Mouse (Mus musculus): ENCODE results near the gene Maff. TPM values are rescaled to one million over a fixed set of nuclear protein-coding genes. Genes with fewer than 3 reads are reported as not detected.

Maff gene
- polyA plus RNA-seq (2012; rRNA removed) = 0.78 and 0.80 TPM in 2 replicates

- no peak within 1 kb of the TSS for H3K27ac ChIP-seq (ENCODE audit: insufficient read depth, low read length)
- TF ChIP-seq POLR2A (IDR thresholded peaks at IDR 0.05; ENCODE audit: borderline replicate concordance, insufficient read depth, low read length) = no peak
- no peak for TF ChIP-seq CTCF (IDR thresholded peaks at IDR 0.05; ENCODE audit: borderline replicate concordance, insufficient read depth, low read depth, low read length)
- WGBS = 63% methylated on average over 8 of the region's 8 CpGs
- DNase-seq = no peak
- peak within 1 kb of the TSS; percentile 79 for H3K4me3 ChIP-seq (replicated peaks; ENCODE audit: insufficient read depth, low read depth, low read length)
- H3K27me3 ChIP-seq (ENCODE audit: control insufficient read depth, insufficient read depth, low read length) = no peaks in the 10 kb centered on the region; the same call in 1 of the 2 replicates
- peaks cover 3% of the 10 kb centered on the region; the same call in 1 of the 2 replicates for H3K4me1 ChIP-seq (ENCODE audit: control insufficient read depth, insufficient read depth, low read length)
Measured at GRCm38 (mm10) chr15:79346051-79346793, at the start of gene Maff. TSS of gene Maff (plus strand) at chr15:79346621.

GRCm38 (mm10) chr15:79298553-79298952 is 47.9 kb upstream of the Maff start:
- no peak for DNase-seq
- Histone ChIP-seq H3K4me1 (ENCODE audit: control insufficient read depth, insufficient read depth, low read length) (no peaks in the 10 kb centered on the region), H3K27ac (ENCODE audit: insufficient read depth, low read length) (no peak overlapping the region), H3K27me3 (ENCODE audit: control insufficient read depth, insufficient read depth, low read length) (no peaks in the 10 kb centered on the region), H3K4me3 (replicated peaks; ENCODE audit: insufficient read depth, low read depth, low read length) (no peak overlapping the region)
- TF ChIP-seq CTCF (IDR thresholded peaks at IDR 0.05; ENCODE audit: borderline replicate concordance, insufficient read depth, low read depth, low read length) (no peak), POLR2A (IDR thresholded peaks at IDR 0.05; ENCODE audit: borderline replicate concordance, insufficient read depth, low read length) (no peak)
- WGBS = 88% methylated on average over 6 of the region's 6 CpGs

GRCm38 (mm10) chr15:79299563-79300155 is 46.8 kb upstream of the Maff start:
- TF ChIP-seq CTCF (IDR thresholded peaks at IDR 0.05; ENCODE audit: borderline replicate concordance, insufficient read depth, low read depth, low read length) = no peak
- TF ChIP-seq POLR2A (IDR thresholded peaks at IDR 0.05; ENCODE audit: borderline replicate concordance, insufficient read depth, low read length) = no peak
- no peak overlapping the region for H3K4me3 ChIP-seq (replicated peaks; ENCODE audit: insufficient read depth, low read depth, low read length)
- WGBS = 84% methylated on average over 2 of the region's 2 CpGs
- no peaks in the 10 kb centered on the region for H3K27me3 ChIP-seq (ENCODE audit: control insufficient read depth, insufficient read depth, low read length)
- H3K4me1 ChIP-seq (ENCODE audit: control insufficient read depth, insufficient read depth, low read length) = no peaks in the 10 kb centered on the region
- no peak for DNase-seq
- no peak overlapping the region for H3K27ac ChIP-seq (ENCODE audit: insufficient read depth, low read length)

DNA sequence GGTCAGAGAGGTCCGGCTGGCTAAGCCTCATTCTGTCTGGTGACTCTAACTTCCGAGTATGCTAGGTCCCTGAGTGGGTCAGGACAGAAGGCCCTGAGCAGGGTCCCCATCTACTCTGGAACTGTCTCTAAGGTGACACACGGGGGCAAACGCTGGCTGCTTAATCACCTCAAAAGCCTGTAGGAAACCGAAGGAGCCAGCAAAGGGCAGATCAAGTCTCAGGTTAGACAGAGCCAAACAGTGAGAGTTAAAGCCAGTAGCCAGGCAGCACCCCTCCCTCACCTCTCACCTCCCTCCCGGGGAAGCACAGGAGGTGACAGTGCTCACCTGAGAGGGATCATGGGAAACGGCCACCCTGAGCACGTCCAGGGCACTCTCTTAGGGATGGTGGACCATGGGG is 42.7 kb upstream of the Maff start:
- no peaks in the 10 kb centered on the region for H3K4me1 ChIP-seq (ENCODE audit: control insufficient read depth, insufficient read depth, low read length)
- no peak overlapping the region for H3K27ac ChIP-seq (ENCODE audit: insufficient read depth, low read length)
- H3K27me3 ChIP-seq (ENCODE audit: control insufficient read depth, insufficient read depth, low read length) = no peaks in the 10 kb centered on the region
- no peak overlapping the region for H3K4me3 ChIP-seq (replicated peaks; ENCODE audit: insufficient read depth, low read depth, low read length)
- WGBS = 94% methylated on average over 8 of the region's 8 CpGs
- no peak for DNase-seq
- no peak for TF ChIP-seq CTCF (IDR thresholded peaks at IDR 0.05; ENCODE audit: borderline replicate concordance, insufficient read depth, low read depth, low read length)
- TF ChIP-seq POLR2A (IDR thresholded peaks at IDR 0.05; ENCODE audit: borderline replicate concordance, insufficient read depth, low read length) = no peak

GRCm38 (mm10) chr15:79304832-79305231 is 41.6 kb upstream of the Maff start:
- H3K4me1 ChIP-seq (ENCODE audit: control insufficient read depth, insufficient read depth, low read length) = no peaks in the 10 kb centered on the region
- no peak for TF ChIP-seq POLR2A (IDR thresholded peaks at IDR 0.05; ENCODE audit: borderline replicate concordance, insufficient read depth, low read length)
- no peak for TF ChIP-seq CTCF (IDR thresholded peaks at IDR 0.05; ENCODE audit: borderline replicate concordance, insufficient read depth, low read depth, low read length)
- DNase-seq = no peak
- 46% methylated on average over 4 of the region's 5 CpGs for WGBS
- H3K27ac ChIP-seq (ENCODE audit: insufficient read depth, low read length) = no peak overlapping the region
- no peaks in the 10 kb centered on the region for H3K27me3 ChIP-seq (ENCODE audit: control insufficient read depth, insufficient read depth, low read length)
- H3K4me3 ChIP-seq (replicated peaks; ENCODE audit: insufficient read depth, low read depth, low read length) = no peak overlapping the region

GRCm38 (mm10) chr15:79306043-79306637 is 40.3 kb upstream of the Maff start:
- H3K4me1 ChIP-seq (ENCODE audit: control insufficient read depth, insufficient read depth, low read length) = no peaks in the 10 kb centered on the region
- no peak overlapping the region for H3K27ac ChIP-seq (ENCODE audit: insufficient read depth, low read length)
- no peak for TF ChIP-seq CTCF (IDR thresholded peaks at IDR 0.05; ENCODE audit: borderline replicate concordance, insufficient read depth, low read depth, low read length)
- TF ChIP-seq POLR2A (IDR thresholded peaks at IDR 0.05; ENCODE audit: borderline replicate concordance, insufficient read depth, low read length) = no peak
- WGBS = 67% methylated on average over 23 of the region's 23 CpGs
- no peak for DNase-seq
- H3K27me3 ChIP-seq (ENCODE audit: control insufficient read depth, insufficient read depth, low read length) = no peaks in the 10 kb centered on the region
- no peak overlapping the region for H3K4me3 ChIP-seq (replicated peaks; ENCODE audit: insufficient read depth, low read depth, low read length)

- TF ChIP-seq CTCF (IDR thresholded peaks at IDR 0.05; ENCODE audit: borderline replicate concordance, insufficient read depth, low read depth, low read length) = no peak
- TF ChIP-seq POLR2A (IDR thresholded peaks at IDR 0.05; ENCODE audit: borderline replicate concordance, insufficient read depth, low read length) = no peak
- DNase-seq = peak in 1 of 2 experiments; percentile 24
- Histone ChIP-seq H3K4me1 (ENCODE audit: control insufficient read depth, insufficient read depth, low read length) (no peaks in the 10 kb centered on the region), H3K27ac (ENCODE audit: insufficient read depth, low read length) (no peak overlapping the region), H3K27me3 (ENCODE audit: control insufficient read depth, insufficient read depth, low read length) (no peaks in the 10 kb centered on the region), H3K4me3 (replicated peaks; ENCODE audit: insufficient read depth, low read depth, low read length) (no peak overlapping the region)
- WGBS = 49% methylated on average over 4 of the region's 4 CpGs
Measured at GRCm38 (mm10) chr15:79307861-79308260, 38.6 kb upstream of the Maff start.

All from cerebellum, adult 2 months (tissue).